Mouse (Mus musculus) liver, embryonic 18 days (tissue): ENCODE results near the gene Gusb. TPM values are rescaled to one million over a fixed set of nuclear protein-coding genes. Genes with fewer than 3 reads are reported as not detected.

Experiments used
- polyA plus RNA-seq: library from polyadenylated mRNA; depleted of rRNA; stranded (reverse); fragments of >200 nt; gene quantifications from 2 replicates; pipeline ENCODE4 v1.2.3, GENCODE M21; 2012; rRNA removed

Gene Gusb
- 16.6 and 17.4 TPM in 2 replicates for polyA plus RNA-seq

DNA sequence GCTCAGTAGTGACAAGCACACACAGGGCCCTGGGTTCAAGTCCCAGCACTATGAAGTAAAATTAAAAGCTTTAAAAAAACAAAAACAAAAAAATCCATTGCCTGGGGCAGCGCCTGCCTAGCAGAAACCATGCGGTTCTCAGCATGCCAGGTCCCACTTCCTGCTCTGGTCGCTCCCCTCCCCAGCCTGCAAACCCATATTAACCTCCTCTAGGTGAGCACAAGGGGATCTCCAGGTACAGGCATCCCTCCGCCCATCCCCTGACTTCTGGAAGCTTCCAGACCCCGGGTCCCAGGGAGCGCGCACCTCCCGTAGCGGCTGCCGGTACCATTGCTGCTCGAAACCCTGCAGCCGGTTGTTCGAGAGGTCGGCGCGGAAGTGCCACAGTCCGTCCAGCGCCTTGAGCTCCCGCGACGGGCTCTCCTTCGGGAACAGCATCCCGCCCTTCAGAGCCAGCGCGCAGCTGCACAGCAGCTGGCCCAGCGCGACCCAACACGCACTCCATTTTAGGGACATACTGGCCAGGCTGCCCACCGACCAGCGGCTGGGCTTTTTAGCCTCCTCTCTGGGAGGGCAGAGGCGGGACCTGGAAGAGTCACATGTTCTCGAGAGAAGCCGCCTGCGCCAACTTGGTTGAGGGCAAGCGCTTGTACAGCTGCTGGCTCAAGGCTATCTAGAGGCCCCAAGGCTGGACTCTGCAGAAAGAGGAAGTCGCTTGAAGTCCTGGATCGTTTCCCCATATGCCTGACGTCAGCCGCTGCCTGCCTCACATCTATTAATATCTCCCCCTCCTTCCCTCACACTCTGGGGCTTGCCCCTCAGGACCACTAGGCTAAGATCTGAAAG, at the start of gene Gusb:
TSS of gene Gusb (minus strand) at position 749 of the 846 bp plus-strand sequence.

DNA sequence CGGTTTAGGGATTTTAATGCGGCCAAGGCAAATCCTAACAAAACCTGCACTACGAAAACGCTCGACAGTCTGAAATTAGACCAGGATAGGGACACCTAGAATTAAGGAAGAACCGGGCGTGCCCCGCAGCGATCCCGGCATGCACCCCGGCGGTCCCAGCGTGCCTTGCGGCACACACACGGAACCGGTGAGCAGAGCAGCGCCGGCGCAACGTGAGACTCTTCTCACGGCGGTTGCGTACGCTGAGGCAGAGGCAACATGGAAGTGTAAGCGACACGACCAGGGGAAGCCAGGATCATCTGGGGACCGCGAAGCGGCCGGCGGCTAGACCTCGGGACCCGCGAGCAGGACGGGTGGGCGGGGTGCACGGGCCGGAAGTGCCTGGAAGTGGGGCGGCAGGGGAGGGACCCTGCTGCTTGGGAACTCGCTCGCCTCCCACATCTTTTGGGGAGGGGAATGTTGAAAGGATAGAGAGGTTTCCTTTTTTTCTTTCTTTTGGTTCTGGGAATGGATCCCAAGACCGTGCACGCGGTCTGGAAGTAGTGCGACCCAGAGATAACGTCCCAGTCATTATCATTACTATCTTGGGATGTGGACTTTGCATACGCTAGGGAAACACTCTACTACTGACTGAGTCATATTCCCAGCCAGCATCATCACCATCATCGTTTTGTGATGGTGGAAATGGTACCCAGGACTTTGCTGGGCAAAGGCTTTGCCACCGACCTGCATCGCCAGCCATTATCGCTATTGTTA, 26.5 kb upstream of the Gusb start, which contains the start of the genes Asl and Crcp:
TSS of gene Asl (minus strand) at position 106 of the 756 bp plus-strand sequence.
TSS of gene Crcp (plus strand) at position 149 of the 756 bp plus-strand sequence.

DNA sequence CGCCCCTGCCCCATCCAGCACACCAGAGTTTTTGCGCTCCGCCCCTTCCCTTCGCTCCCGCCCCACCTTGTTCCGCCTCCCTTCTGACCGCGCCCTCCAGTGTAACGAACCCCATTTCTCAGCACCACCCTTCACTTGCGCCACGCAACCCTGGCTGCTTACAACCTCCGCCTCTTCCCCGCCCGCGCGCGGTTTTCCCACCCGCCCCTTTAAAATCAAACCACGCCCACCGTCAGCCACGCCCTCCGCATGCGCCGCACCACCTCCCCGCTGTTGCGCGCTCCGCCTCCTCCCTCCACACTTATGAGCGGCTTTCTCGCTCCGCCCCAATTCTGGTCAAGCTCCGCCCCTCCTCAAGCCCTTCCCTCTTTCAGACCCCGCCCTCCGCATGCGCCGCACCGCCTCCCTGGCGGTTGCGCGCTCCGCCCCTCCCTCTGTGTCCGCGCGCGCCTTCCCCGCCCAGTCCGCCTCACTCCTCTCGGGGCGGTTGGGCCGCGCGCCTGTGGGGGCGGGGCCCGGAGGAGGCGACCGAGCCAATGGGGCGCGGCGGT, 61.3 kb downstream of the Gusb start, which contains the start of gene Vkorc1l1:
TSS of gene Vkorc1l1 (plus strand) at position 476 of the 551 bp plus-strand sequence.

Other genes with a start within 250 kb of the Gusb start
- gene Psph, start 215.6 kb downstream of the Gusb start, polyA plus RNA-seq = 28.9 and 31.9 TPM in 2 replicates
- gene Sumf2, start 156.1 kb downstream of the Gusb start, polyA plus RNA-seq = 8.7 and 9.7 TPM in 2 replicates
- 756 and 757 TPM in 2 replicates for gene Chchd2, start 115.6 kb downstream of the Gusb start, polyA plus RNA-seq
- 2.2 and 2.3 TPM in 2 replicates for gene Zbed5, start 107.3 kb downstream of the Gusb start, polyA plus RNA-seq
- 0.03 and 0.06 TPM in 2 replicates for gene Phkg1, start 104.5 kb downstream of the Gusb start, polyA plus RNA-seq
- gene Nupr1l, start 94.5 kb downstream of the Gusb start, polyA plus RNA-seq = 0.84 and 0.87 TPM in 2 replicates
- gene Vkorc1l1, start 61.1 kb downstream of the Gusb start, polyA plus RNA-seq = 16.9 and 17.0 TPM in 2 replicates
- gene Asl, start 26.2 kb upstream of the Gusb start, polyA plus RNA-seq = 103 and 107 TPM in 2 replicates
- gene Crcp, start 26.2 kb upstream of the Gusb start, polyA plus RNA-seq = 13.7 and 13.9 TPM in 2 replicates
- gene Tpst1, start 70.3 kb upstream of the Gusb start, polyA plus RNA-seq = 12.0 and 12.4 TPM in 2 replicates
- 3.0 and 3.6 TPM in 2 replicates for gene Kctd7, start 141.8 kb upstream of the Gusb start, polyA plus RNA-seq
- 11.8 and 13.4 TPM in 2 replicates for gene Rabgef1, start 168.7 kb upstream of the Gusb start, polyA plus RNA-seq
- 14.3 and 16.6 TPM in 2 replicates for gene Tmem248, start 214.0 kb upstream of the Gusb start, polyA plus RNA-seq